ENCODE assay signal across 8 mouse cellular contexts in the genomic region with DNA sequence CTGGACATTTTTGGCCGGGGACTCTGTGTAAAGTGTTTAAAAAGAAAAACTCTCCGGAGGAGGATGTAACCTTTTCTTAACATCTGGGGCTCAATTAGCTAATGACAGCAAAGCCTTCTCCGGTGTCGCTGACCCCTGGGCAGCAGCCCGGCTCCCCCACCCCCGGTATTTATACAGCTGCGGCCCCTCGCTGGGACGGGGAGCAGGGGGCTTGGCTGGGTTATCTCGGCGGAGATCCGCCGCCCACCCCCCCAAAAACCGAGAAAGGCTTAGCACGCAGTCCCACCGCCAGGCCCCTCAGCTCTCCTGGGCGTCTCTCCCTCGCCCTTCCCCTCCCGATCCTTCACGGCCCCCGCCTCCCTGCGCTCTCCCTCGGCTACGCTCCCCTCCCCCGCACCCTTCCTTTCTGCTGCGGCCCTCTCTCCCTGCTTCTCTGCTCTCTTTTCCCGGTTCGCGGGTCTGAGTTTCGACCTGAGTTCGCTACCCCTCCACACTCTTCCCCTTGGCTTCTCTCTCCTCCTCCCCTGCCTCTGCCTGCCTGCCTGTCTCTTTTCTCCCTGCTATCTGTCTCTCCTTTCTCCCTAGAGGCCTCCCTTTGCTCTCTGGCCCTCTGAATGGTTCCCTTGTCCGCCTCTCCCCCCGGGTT. TPM values are rescaled to one million over a fixed set of nuclear protein-coding genes. Genes with fewer than 3 reads are reported as not detected.
A peak's percentile ranks its signal among the peaks of the same experiment; 100 is the strongest.
DNase-seq lines count a peak whose midpoint lies in the region; ATAC-seq and TF ChIP-seq lines count a peak whose summit lies in the region.

No protein-coding gene starts in this region.

- WGBS in heart, embryonic 12.5 days: 1% methylated on average over 32 of the region's 33 CpGs
- WGBS in limb, embryonic 11.5 days: under 1% methylated on average over 33 of the region's 33 CpGs
- under 1% methylated on average over 32 of the region's 33 CpGs for WGBS in midbrain, embryonic 15.5 days

- DNase-seq in layer of hippocampus, adult 2 months (ENCODE audit: low spot score in 2 of 2): no peak
- no peak for DNase-seq in layer of hippocampus, adult 11-12 months (ENCODE audit: low spot score)
- DNase-seq in adrenal gland, postnatal 36 days: peak; percentile 48 to 68
- DNase-seq in limb, embryonic 11.5 days (ENCODE audit: low spot score): peak; percentile 77
- DNase-seq in yolk sac, embryonic 10.5 days (ENCODE audit: low spot score): peak; percentile 56

- peak overlapping the region; percentile 52 for H3K27ac ChIP-seq in layer of hippocampus, adult 2 months
- peak overlapping the region; percentile 74 for H3K27ac ChIP-seq in heart, embryonic 12.5 days (ENCODE audit: poor library complexity, severe bottlenecking)
- H3K27ac ChIP-seq in limb, embryonic 11.5 days (replicated peaks; ENCODE audit: low read depth, low read length): peak overlapping the region; percentile 84
- H3K27ac ChIP-seq in midbrain, embryonic 15.5 days: 0 out of 2 replicates have a peak overlapping the region, but pooled peaks have one; percentile 0

- no peaks in the 10 kb centered on the region for H3K9me3 ChIP-seq in heart, embryonic 12.5 days (replicated peaks)
- H3K9me3 ChIP-seq in limb, embryonic 11.5 days (ENCODE audit: control insufficient read depth, low read length): no peaks in the 10 kb centered on the region
- no peaks in the 10 kb centered on the region for H3K9me3 ChIP-seq in midbrain, embryonic 15.5 days

- peak overlapping the region; percentile 64 for H3K4me3 ChIP-seq in layer of hippocampus, adult 2 months
- H3K4me3 ChIP-seq in heart, embryonic 12.5 days: peak overlapping the region; percentile 54
- peak overlapping the region; percentile 39 for H3K4me3 ChIP-seq in limb, embryonic 11.5 days (ENCODE audit: low read depth, low read length)
- H3K4me3 ChIP-seq in midbrain, embryonic 15.5 days: peak overlapping the region; percentile 40

- TF ChIP-seq CTCF in layer of hippocampus, adult 2 months (conservative IDR thresholded peaks at IDR 0.05): no peak

- H3K4me2 ChIP-seq in heart, embryonic 12.5 days: peak overlapping the region; percentile 87
- peak overlapping the region; percentile 80 for H3K4me2 ChIP-seq in limb, embryonic 11.5 days (ENCODE audit: low read depth, severe bottlenecking)
- peak overlapping the region; percentile 74 for H3K4me2 ChIP-seq in midbrain, embryonic 15.5 days

- H3K27me3 ChIP-seq in heart, embryonic 12.5 days (replicated peaks): peaks cover 15% of the 10 kb centered on the region
- H3K27me3 ChIP-seq in limb, embryonic 11.5 days (ENCODE audit: control insufficient read depth, insufficient read depth, low read length): no peaks in the 10 kb centered on the region
- peaks cover 38% of the 10 kb centered on the region for H3K27me3 ChIP-seq in midbrain, embryonic 15.5 days (replicated peaks)

- H3K36me3 ChIP-seq in heart, embryonic 12.5 days: no peaks in the 10 kb centered on the region
- no peaks in the 10 kb centered on the region for H3K36me3 ChIP-seq in limb, embryonic 11.5 days (ENCODE audit: control insufficient read depth, insufficient read depth, low read length)
- H3K36me3 ChIP-seq in midbrain, embryonic 15.5 days (replicated peaks): no peaks in the 10 kb centered on the region

- peaks cover 59% of the 10 kb centered on the region for H3K4me1 ChIP-seq in heart, embryonic 12.5 days (replicated peaks)
- H3K4me1 ChIP-seq in limb, embryonic 11.5 days (ENCODE audit: control insufficient read depth, insufficient read depth, low read length): peaks cover 62% of the 10 kb centered on the region
- peaks cover 30% of the 10 kb centered on the region for H3K4me1 ChIP-seq in midbrain, embryonic 15.5 days

- peak; percentile 43 for ATAC-seq in heart, embryonic 12.5 days (ENCODE audit: insufficient number of reproducible peaks, low FRiP score)
- ATAC-seq in limb, embryonic 11.5 days (ENCODE audit: insufficient number of reproducible peaks, low FRiP score, low TSS enrichment, low read depth): peak; percentile 27; the same call in 1 of the 2 replicates
- ATAC-seq in midbrain, embryonic 15.5 days (replicated peaks): peak; percentile 62
- no peak for ATAC-seq in inflammation-experienced regulatory T-cells, adult 6 months

- H3K9ac ChIP-seq in heart, embryonic 12.5 days: peak overlapping the region; percentile 81
- H3K9ac ChIP-seq in limb, embryonic 11.5 days (ENCODE audit: low read length): peak overlapping the region; percentile 62
- peak overlapping the region; percentile 26 for H3K9ac ChIP-seq in midbrain, embryonic 15.5 days

RNA-seq across cellular contexts. Expression of a gene that starts 42.0 kb away (rescaled TPM):
- total RNA-seq in layer of hippocampus, adult 2 months (2021): 10 to 100 TPM; 18.6 to 19.3 TPM
- 1 to 10 TPM; 1.2 to 1.3 TPM for total RNA-seq in adrenal gland, postnatal 36 days (2021)
- 24.0 and 25.4 TPM in 2 replicates for polyA plus RNA-seq in heart, embryonic 12.5 days (2016; fragmentation: Nextera tagmentation; extraction: Ambion mirVana)
- polyA plus RNA-seq in limb, embryonic 11.5 days (2014; fragmentation: Nextera tagmentation; extraction: Ambion mirVana): 33.1 and 35.7 TPM in 2 replicates
- polyA plus RNA-seq in midbrain, embryonic 15.5 days (2015; fragmentation: Nextera tagmentation; extraction: Ambion mirVana): 12.2 and 14.0 TPM in 2 replicates
- polyA plus RNA-seq in inflammation-experienced regulatory T-cells, adult 6 months (2017; shearing (Covaris generic)): not detected

Comparison
In these comparisons a context has a peak if more than half of its experiments do, and no peak if none do; other contexts are left out.
1. DNase-seq: peak in adrenal gland, postnatal 36 days (2 of 2), limb, embryonic 11.5 days (single experiment) and yolk sac, embryonic 10.5 days (single experiment); none in layer of hippocampus, adult 2 months (0 of 2) and layer of hippocampus, adult 11-12 months (single experiment).
2. H3K27ac ChIP-seq: peak in every context shown above with its lines; median percentile 84 in limb, embryonic 11.5 days; 74 in heart, embryonic 12.5 days; 52 in layer of hippocampus, adult 2 months; 0 in midbrain, embryonic 15.5 days.
3. H3K9ac ChIP-seq: peak in every context shown above with its lines; median percentile 81 in heart, embryonic 12.5 days; 62 in limb, embryonic 11.5 days; 26 in midbrain, embryonic 15.5 days.
4. RNA of a gene that starts 42.0 kb away (polyA plus RNA-seq): 33.1 to 35.7 TPM in limb, embryonic 11.5 days, 24.0 to 25.4 TPM in heart, embryonic 12.5 days and 12.2 to 14.0 TPM in midbrain, embryonic 15.5 days; not detected in inflammation-experienced regulatory T-cells, adult 6 months; every median in the first group is over 10 times any median in the second.
5. Peak in every context shown above with its lines, with median percentiles within 50 percentile points of each other: H3K4me3 ChIP-seq and H3K4me2 ChIP-seq.